Mouse (Mus musculus) lung, adult 2 months (tissue): Measurements from ENCODE around the gene Brd1. TPM values are rescaled to one million over a fixed set of nuclear protein-coding genes. Genes with fewer than 3 reads are reported as not detected.

Source experiments
- DNase-seq: peaks from one replicate; pipeline ENCODE4 v3.0.0; 2022
- H3K4me1 ChIP-seq: fragments of 200-500 bp; 2 replicates; pipeline ENCODE4 v1.6.1; 2011; ENCODE audit warnings: low read length; ENCODE audit not compliant: control insufficient read depth, insufficient read depth
- H3K4me3 ChIP-seq: fragments of 200-500 bp; replicated peaks from 2 replicates; pipeline ENCODE3; 2011; ENCODE audit warnings: low read depth, mild to moderate bottlenecking, control low read depth, low read length; ENCODE audit errors: extremely low read depth
- CTCF ChIP-seq: fragments of 200-500 bp; IDR thresholded peaks from 2 replicates; pipeline ENCODE4 v1.5.1; 2011; ENCODE audit warnings: mild to moderate bottlenecking, low read length, control low read depth; ENCODE audit not compliant: insufficient read depth
- POLR2A ChIP-seq: fragments of 200-500 bp; IDR thresholded peaks from 2 replicates; pipeline ENCODE4 v1.6.1; 2011; ENCODE audit warnings: low read depth, mild to moderate bottlenecking, control low read depth, low read length, borderline replicate concordance; ENCODE audit errors: extremely low read depth
- WGBS: fragments of 180-500 bp; shearing (Covaris S2); methylation state at CpG from one replicate; pipeline ENCODE4 v1.1.7; 2018; 5-methylcytosine and 5-hydroxymethylcytosine counted together
- polyA plus RNA-seq: library from polyadenylated mRNA; depleted of rRNA; stranded (reverse); fragments of >200 nt; gene quantifications from 2 replicates; pipeline ENCODE4 v1.2.3, GENCODE M21; 2012

The Brd1 gene
- polyA plus RNA-seq, 1 experiment = 19.8 TPM

DNA sequence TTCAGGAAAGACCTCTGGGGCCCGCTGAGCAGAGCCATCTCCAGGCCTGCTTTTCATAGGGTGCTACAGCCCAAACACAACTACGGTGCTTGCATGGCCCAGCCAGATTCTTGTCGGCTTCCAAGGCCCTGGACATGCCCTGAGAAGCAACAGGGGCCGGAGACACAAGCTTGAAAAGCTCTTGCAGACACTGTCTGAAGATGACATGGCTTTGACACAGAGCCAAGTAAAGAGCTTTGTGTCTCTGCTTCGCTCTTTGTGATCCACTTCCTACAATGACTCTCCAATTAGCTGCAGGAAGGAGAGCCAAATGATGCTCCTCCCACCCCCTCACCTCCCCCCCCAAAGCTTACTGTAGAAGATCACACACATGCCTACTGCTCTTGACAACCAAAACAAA lies 40.0 kb downstream of the Brd1 start:
- DNase-seq = no peak

DNA sequence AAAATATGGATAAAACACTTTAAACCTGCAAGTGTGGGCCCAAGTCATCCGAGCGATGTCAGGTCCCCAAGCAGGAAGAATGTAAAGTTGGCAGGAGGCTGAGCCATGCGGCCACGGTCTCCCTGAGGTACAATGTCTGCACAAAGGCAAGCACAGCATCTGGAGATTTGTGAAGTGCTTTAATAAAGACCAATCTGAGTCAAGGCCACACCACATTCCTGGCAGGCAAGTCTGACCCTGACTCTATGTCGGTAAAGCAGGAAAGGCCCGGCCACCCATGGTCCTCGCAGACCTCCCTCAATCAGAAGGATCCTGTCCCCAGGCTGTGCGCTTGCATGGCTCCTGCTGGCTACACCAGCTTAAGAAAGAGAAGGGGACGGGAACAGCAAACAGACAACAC lies 41.3 kb downstream of the Brd1 start:
- Histone ChIP-seq H3K4me3 (no peak overlapping the region), H3K4me1 (peaks cover 4% of the 10 kb centered on the region; the same call in 1 of the 2 replicates)
- WGBS = 80% methylated on average over 9 of the region's 9 CpGs
- DNase-seq = no peak
- TF ChIP-seq CTCF = no peak
- no peak for TF ChIP-seq POLR2A

More for the DNA sequence above, 40.0 kb downstream of the Brd1 start:
- Histone ChIP-seq H3K4me1 (peaks cover 4% of the 10 kb centered on the region; the same call in 1 of the 2 replicates), H3K4me3 (no peak overlapping the region)
- TF ChIP-seq CTCF = no peak
- TF ChIP-seq POLR2A = no peak
- WGBS = 39% methylated on average over 5 of the region's 5 CpGs

DNA sequence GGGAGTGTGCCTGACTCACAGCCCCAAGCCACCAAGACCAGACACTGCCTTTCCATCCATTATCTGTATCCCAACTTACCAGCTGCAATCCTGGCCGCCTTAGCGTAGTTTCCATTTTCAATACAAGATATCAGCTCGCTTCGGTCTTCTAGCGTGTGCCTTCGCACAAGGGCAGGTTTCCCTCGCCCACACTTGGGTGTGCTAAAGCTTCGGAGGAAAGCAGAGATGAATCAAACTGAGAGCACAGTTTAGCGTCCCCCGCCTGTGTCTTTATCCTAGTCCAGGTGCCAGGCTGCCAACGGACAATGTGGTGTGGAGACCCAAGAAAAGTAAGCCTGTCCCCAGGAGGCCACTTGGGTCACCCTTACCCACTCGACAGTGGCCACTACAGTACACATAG lies 42.9 kb downstream of the Brd1 start:
- TF ChIP-seq CTCF (no peak), POLR2A (no peak)
- Histone ChIP-seq H3K4me1 (peaks cover 4% of the 10 kb centered on the region; the same call in 1 of the 2 replicates), H3K4me3 (no peak overlapping the region)
- 96% methylated on average over 12 of the region's 12 CpGs for WGBS
- DNase-seq = no peak

DNA sequence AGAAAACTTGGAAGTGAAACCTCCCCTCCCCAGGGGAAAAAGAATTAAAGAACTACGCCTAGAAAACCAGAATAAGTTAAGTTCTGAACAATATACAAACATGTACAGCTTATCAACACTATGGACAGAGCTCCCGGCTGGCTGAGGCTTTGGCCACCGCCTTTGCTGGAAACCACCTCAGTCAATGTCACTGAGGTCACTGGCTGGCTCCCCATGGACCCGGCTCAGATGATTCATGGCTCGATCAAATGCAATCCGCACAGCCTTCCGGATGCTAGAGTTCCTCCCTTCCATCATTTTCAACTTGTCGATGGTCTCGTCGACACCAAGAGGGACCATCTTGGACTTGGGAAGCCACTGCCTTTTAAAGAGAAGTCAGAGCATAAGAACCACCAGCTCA lies 45.9 kb downstream of the Brd1 start:
- TF ChIP-seq CTCF (no peak), POLR2A (no peak)
- H3K4me1 ChIP-seq = no peaks in the 10 kb centered on the region
- DNase-seq = no peak
- no peak overlapping the region for H3K4me3 ChIP-seq
- 75% methylated on average over 10 of the region's 10 CpGs for WGBS

DNA sequence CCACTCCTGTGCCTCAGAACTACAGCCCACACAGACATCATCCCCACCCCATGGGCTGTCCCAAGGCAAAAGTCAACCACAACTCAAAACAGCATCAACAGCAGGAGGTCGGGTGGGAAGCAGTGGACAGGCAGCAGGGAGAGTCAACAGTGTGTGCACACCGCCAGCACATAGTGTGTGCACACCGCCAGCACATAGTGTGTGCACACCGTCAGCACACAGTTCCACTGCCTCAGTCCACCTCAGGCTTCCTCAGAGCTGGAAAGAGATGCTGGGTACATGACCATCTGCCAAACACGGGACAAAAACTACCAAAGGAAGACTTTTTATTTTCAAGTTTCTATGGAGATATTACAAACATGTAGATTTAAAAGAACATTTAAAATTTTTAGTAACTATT lies 47.3 kb downstream of the Brd1 start:
- Histone ChIP-seq H3K4me1 (no peaks in the 10 kb centered on the region), H3K4me3 (no peak overlapping the region)
- no peak for DNase-seq
- WGBS = 84% methylated on average over 5 of the region's 5 CpGs
- TF ChIP-seq POLR2A (no peak), CTCF (no peak)

DNA sequence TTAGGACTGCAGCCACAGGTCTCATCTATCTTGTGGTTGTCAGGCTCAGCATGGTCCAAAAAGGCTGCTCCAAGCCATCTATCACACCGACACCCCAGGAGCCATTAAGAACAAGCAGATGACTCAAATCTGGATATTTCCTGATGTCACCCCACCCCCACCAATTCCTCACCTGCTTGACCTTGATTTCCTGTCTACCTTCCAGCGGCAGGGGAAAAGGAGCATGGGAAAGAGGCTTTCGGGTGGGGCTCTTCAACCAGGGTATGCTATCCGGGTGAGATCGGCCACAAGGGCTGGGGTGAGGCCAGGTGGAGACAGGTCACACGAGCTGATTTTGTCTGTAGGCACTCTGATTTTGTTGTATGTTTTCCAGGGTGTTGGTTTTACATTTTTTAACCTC lies 50.0 kb downstream of the Brd1 start:
- DNase-seq = no peak
- Histone ChIP-seq H3K4me3 (no peak overlapping the region), H3K4me1 (no peaks in the 10 kb centered on the region)
- TF ChIP-seq POLR2A (no peak), CTCF (no peak)
- 78% methylated on average over 6 of the region's 6 CpGs for WGBS

DNA sequence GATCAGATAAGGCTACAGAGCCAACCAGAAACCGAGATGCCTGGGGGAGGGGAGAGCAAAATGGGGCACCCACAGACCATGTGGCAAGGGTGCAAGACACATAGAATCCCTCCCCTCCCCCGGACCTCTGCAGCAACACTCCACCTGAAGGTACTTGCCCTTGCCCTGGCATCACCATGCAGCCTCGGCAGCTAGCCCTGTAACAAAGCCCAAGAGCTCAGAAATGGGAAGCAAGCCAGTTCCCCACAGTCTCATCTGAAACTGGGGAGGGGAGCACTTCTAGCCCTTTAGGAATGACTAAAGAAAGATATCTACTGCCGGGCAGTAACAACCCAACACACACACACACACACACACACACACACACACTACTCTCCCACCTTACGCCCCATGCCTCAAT lies 53.1 kb downstream of the Brd1 start:
- 60% methylated on average over 5 of the region's 5 CpGs for WGBS
- Histone ChIP-seq H3K4me3 (no peak overlapping the region), H3K4me1 (no peaks in the 10 kb centered on the region)
- no peak for DNase-seq
- TF ChIP-seq CTCF (no peak), POLR2A (no peak)

DNA sequence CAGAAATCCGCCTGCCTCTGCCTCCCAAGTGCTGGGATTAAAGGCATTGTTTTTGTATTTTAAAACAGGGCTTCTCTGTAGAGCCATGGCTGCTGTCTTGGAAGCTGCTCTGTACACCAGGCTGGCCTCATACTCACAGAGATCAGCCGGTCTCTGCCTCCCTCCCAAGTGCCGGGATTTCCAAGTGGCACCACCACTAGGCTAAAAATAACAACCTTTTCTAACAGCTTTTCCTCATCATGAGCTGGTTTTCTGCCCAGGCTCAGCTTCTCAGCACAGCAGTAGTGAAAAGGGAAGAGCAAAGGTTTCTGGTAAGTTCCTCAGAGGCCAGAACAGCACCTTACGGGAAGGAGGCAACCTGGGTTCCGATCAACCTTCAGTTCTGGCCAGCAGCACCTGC lies 56.5 kb downstream of the Brd1 start:
- no peak for DNase-seq

DNA sequence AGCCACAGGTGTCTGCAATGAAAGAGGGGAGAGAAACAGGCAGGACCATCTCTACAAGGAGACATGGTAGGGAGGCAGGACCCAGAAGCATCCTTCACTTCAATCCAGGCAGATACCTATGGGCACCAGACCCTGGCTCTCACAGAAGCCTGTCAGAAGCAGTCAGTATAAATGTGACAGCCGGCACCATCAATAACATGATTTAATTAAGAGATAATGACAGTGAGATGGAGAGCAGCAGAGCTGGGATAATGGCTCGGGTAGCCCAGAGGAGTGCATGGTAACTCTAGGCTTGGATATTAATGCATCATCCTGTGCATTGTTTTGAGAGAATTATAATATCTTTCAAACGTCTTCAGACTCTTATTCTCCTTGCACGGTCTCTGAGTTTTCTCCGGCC lies 58.0 kb downstream of the Brd1 start:
- 81% methylated on average over 5 of the region's 5 CpGs for WGBS
- H3K4me3 ChIP-seq = no peak overlapping the region
- no peak for DNase-seq
- no peak for TF ChIP-seq CTCF
- no peak for TF ChIP-seq POLR2A
- H3K4me1 ChIP-seq = no peaks in the 10 kb centered on the region

More for the DNA sequence above, 56.5 kb downstream of the Brd1 start:
- WGBS = 70% methylated on average over 5 of the region's 5 CpGs
- Histone ChIP-seq H3K4me3 (no peak overlapping the region), H3K4me1 (no peaks in the 10 kb centered on the region)
- TF ChIP-seq POLR2A (no peak), CTCF (no peak)

DNA sequence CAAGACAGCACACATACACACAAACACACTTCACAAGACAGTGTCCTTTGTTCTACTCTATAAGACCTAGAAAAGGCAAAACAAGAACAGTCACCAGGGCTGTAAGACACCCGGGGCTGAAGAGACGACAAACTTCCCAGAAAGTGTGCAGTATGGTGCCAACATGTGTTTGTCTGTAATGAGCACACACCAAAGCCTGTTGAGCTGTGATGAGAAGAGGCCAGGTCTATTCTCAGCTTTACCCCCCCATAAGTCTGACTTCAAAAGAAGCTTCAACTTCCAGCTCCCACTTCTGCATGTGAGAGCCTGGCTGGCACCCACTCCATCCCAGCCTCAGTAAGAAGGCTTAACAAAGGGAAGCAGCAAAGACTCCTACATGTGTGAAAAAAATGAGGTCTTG lies 65.3 kb downstream of the Brd1 start:
- Histone ChIP-seq H3K4me3 (no peak overlapping the region), H3K4me1 (no peaks in the 10 kb centered on the region)
- TF ChIP-seq POLR2A (no peak), CTCF (no peak)
- WGBS = 84% methylated on average over 2 of the region's 2 CpGs
- no peak for DNase-seq

DNA sequence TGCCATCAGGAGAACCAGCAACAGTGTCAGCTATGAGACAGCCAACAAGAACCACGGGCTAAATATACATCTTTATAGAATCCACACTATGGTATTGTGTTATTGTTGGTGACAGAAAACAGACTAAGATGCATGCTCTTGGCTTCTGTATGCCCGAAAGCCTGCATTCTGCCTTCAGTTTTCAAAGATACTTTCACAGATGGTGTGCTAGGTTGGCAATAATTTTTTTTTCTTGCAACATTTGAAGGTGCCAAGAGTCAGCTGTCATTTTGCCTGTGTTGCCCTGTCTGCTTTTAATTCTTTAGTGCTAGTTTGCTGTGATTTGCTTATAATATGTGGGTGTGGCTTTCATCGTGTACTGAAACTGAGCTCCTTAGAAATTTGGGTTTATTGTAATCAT lies 66.4 kb downstream of the Brd1 start:
- no peak for TF ChIP-seq CTCF
- no peak for TF ChIP-seq POLR2A
- 70% methylated on average over 3 of the region's 3 CpGs for WGBS
- DNase-seq = no peak
- Histone ChIP-seq H3K4me1 (no peaks in the 10 kb centered on the region), H3K4me3 (no peak overlapping the region)
